Mouse (Mus musculus) small intestine, adult 2 months (tissue): ENCODE data around the gene Olfr1102. TPM values are rescaled to one million over a fixed set of nuclear protein-coding genes. Genes with fewer than 3 reads are reported as not detected.

Experiments used
- H3K27ac ChIP-seq: fragments of 200-500 bp; 2 replicates; pipeline ENCODE4 v1.5.1; 2012; ENCODE audit warnings: low read depth, low read length, control low read depth, inconsistent platforms; ENCODE audit not compliant: insufficient read depth
- H3K27me3 ChIP-seq: fragments of 200-500 bp; 2 replicates; pipeline ENCODE4 v1.6.1; 2012; ENCODE audit warnings: mild to moderate bottlenecking, moderate library complexity, low read length, inconsistent platforms; ENCODE audit not compliant: control insufficient read depth, insufficient read depth
- H3K36me3 ChIP-seq: fragments of 200-500 bp; 2 replicates; pipeline ENCODE4 v1.6.1; 2012; ENCODE audit warnings: mild to moderate bottlenecking, low read length, control low read depth, inconsistent platforms; ENCODE audit not compliant: control insufficient read depth, insufficient read depth
- H3K4me1 ChIP-seq: fragments of 200-500 bp; 2 replicates; pipeline ENCODE4 v1.6.1; 2012; ENCODE audit warnings: low read length, inconsistent platforms, mixed read lengths; ENCODE audit not compliant: control insufficient read depth, insufficient read depth, insufficient read length
- H3K4me3 ChIP-seq: fragments of 200-500 bp; 2 replicates; pipeline ENCODE4 v1.5.1; 2012; ENCODE audit warnings: low read depth, mild to moderate bottlenecking, control low read depth, inconsistent platforms, low read length, moderate library complexity
- CTCF ChIP-seq: fragments of 200-500 bp; IDR thresholded peaks from 2 replicates; pipeline ENCODE4 v1.5.1; 2012; ENCODE audit warnings: low read depth, mild to moderate bottlenecking, control low read depth, inconsistent platforms, low read length, moderate library complexity, mixed read lengths; ENCODE audit not compliant: insufficient replicate concordance, insufficient read length; ENCODE audit errors: extremely low read depth
- POLR2A ChIP-seq: fragments of 200-500 bp; IDR thresholded peaks from 2 replicates; pipeline ENCODE4 v1.6.1; 2012; ENCODE audit warnings: low read depth, mild to moderate bottlenecking, control low read depth, inconsistent platforms, low read length, moderate library complexity
- WGBS: fragments of 180-500 bp; shearing (Covaris S2); methylation state at CpG from one replicate; pipeline ENCODE4 v1.1.7; 2018; 5-methylcytosine and 5-hydroxymethylcytosine counted together
- polyA plus RNA-seq: library from polyadenylated mRNA; depleted of rRNA; stranded (reverse); fragments of >200 nt; gene quantifications from 2 replicates; pipeline ENCODE4 v1.2.3, GENCODE M21; 2012; rRNA removed

Gene Olfr1102
- polyA plus RNA-seq, result not detected in 2 replicates

- Histone ChIP-seq H3K4me3 (no peak within 1 kb of the TSS), H3K4me1 (no peaks in the 10 kb centered on the region), H3K27me3 (no peaks in the 10 kb centered on the region), H3K27ac (no peak within 1 kb of the TSS), H3K36me3 (no peaks in the 10 kb centered on the region)
- TF ChIP-seq CTCF (no peak), POLR2A (no peak)
Measured at GRCm38 (mm10) chr2:86998098-86998497, at the start of gene Olfr1102. TSS of gene Olfr1102 (plus strand) at chr2:86998398.

DNA sequence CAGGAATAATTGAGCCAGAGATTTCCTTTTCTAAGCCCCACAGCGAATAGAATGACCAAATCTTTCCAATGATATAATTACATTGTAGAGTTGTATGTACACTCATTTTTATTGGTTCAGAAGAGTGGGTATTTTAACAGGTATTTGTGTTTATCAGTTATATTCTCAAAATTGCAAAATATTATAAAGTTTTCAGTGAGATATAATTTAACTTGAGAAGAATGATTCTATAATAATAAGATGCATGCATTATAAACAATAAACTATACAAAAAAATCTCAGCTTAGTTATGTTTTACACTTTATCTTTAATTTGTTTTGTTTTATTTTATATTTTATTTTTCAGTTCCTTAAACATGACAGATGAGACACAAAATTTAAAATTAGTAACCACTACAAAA is 37.6 kb upstream of the Olfr1102 start, which contains the start of gene Olfr1099:
Gene Olfr1099 (minus strand): TSS at position 101 of the 400 bp plus-strand sequence.
- Histone ChIP-seq H3K36me3 (no peaks in the 10 kb centered on the region), H3K4me1 (no peaks in the 10 kb centered on the region), H3K27ac (no peak within 1 kb of the TSS), H3K27me3 (no peaks in the 10 kb centered on the region), H3K4me3 (no peak within 1 kb of the TSS)
- 66% methylated on average over 1 of the region's 1 CpGs for WGBS
- no peak for TF ChIP-seq POLR2A
- no peak for TF ChIP-seq CTCF

DNA sequence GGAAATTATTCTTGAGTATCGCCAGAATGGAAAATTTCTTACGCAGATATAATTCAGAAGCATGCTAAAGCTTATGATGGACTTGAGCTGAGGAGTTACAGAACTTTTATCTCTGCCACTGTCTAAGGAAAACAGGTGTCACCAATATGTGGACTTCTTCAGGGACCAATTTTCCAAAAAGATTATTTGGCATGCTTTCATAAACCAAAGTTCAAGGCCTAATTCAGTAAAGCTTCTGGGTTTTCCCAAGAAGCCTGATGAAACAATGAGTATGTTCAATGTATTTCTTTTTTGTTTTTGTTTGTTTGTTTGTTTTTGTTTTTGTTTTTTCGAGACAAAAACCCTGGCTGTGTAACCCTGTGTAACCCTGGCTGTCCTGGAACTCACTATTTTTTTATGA is 18.3 kb upstream of the Olfr1102 start, which contains the start of gene Olfr1100:
Gene Olfr1100 (minus strand): TSS at position 101 of the 400 bp plus-strand sequence.
- TF ChIP-seq CTCF (no peak), POLR2A (no peak)
- Histone ChIP-seq H3K4me3 (no peak within 1 kb of the TSS), H3K27me3 (no peaks in the 10 kb centered on the region), H3K36me3 (no peaks in the 10 kb centered on the region), H3K27ac (no peak within 1 kb of the TSS), H3K4me1 (no peaks in the 10 kb centered on the region)
- WGBS, result 65% methylated on average over 3 of the region's 3 CpGs

DNA sequence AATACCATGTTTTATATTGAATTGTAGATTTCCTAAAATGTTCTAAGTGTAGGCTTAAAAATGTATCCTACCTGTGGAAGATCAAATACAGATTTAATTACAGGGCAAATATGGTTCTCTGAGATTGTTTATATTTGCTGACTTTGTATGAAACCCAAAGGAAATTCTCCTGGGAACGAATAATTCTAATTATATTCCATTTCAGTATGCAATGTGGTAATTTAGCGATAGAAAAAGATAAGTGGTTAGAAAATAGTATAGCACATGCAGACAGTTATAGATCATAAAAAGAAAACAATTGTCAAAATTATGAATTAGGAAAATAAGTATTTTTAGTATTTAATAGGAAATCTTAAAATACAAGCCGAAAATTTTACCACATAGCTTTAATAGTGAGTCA is 7.1 kb upstream of the Olfr1102 start, which contains the start of gene Olfr1101:
Gene Olfr1101 (minus strand): TSS at position 101 of the 400 bp plus-strand sequence.
- no peak within 1 kb of the TSS for H3K4me3 ChIP-seq
- no peak within 1 kb of the TSS for H3K27ac ChIP-seq
- 71% methylated on average over 3 of the region's 3 CpGs for WGBS
- no peaks in the 10 kb centered on the region for H3K4me1 ChIP-seq
- no peaks in the 10 kb centered on the region for H3K27me3 ChIP-seq
- TF ChIP-seq CTCF, result no peak
- no peak for TF ChIP-seq POLR2A
- H3K36me3 ChIP-seq, result no peaks in the 10 kb centered on the region

DNA sequence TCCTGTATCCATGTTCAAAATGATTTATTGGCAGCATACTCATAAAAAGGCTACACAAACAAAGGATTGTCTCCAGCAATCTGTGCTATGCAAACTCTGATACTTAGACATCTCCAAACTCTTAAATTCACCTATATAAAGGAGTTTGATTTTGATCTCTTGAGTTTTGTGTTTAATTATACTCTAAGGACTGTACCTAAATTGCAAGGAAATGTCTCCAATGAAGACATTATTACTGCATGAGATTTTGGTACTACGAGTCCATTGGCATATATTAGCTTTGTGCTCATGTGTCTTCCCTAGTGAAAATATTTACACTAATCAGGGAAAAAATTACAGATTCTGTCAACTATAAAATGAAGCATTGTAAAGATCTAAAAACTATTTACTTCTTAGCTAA is 28.8 kb downstream of the Olfr1102 start, which contains the start of gene Olfr1104:
Gene Olfr1104 (minus strand): TSS at position 101 of the 400 bp plus-strand sequence.
- H3K36me3 ChIP-seq, result no peaks in the 10 kb centered on the region
- no peaks in the 10 kb centered on the region for H3K27me3 ChIP-seq
- WGBS, result 81% methylated on average over 1 of the region's 1 CpGs
- TF ChIP-seq POLR2A (no peak), CTCF (no peak)
- H3K4me3 ChIP-seq, result no peak within 1 kb of the TSS
- no peak within 1 kb of the TSS for H3K27ac ChIP-seq
- H3K4me1 ChIP-seq, result no peaks in the 10 kb centered on the region

DNA sequence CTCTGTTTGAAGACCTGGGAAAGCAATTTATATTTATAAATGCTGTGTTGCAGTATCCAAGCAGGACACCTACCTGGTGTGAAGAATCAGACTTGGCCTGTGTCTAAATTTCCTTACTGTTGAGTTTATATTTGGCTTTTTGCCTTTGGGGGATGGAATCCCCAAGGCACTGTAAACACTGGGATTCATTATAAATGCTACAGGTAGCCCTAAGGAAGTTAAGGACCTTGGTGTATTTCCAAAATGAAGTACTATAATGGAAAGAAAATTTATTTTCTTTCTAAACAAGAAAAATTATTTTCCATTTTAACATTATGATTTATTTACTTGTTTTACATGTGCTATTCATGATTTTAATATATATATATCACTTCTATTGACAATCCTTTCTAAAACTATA is 38.2 kb downstream of the Olfr1102 start, which contains the start of gene Olfr1105:
Gene Olfr1105 (minus strand): TSS at position 101 of the 400 bp plus-strand sequence.
- Histone ChIP-seq H3K27ac (no peak within 1 kb of the TSS), H3K36me3 (no peaks in the 10 kb centered on the region), H3K27me3 (no peaks in the 10 kb centered on the region), H3K4me3 (no peak within 1 kb of the TSS), H3K4me1 (no peaks in the 10 kb centered on the region)
- TF ChIP-seq CTCF, result no peak
- no peak for TF ChIP-seq POLR2A

DNA sequence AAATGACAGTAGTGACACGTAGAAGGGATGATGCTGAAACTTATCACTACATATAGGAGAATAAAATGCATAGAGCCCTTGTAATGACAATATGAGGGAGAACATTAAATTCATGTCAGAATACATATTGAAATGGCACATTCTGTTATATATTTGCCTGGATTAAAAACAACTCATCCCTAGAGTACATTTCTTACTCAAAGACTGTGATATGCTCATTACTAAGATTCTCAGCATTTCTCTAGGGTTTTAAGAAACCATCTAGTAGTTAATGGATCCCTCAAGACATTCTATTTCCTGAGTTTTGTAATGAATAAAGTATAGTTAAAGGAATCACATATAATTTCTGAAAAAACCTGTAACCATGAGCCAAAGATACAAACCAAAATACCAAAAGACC is 54.0 kb downstream of the Olfr1102 start, which contains the start of gene Olfr1106:
Gene Olfr1106 (minus strand): TSS at position 101 of the 400 bp plus-strand sequence.
- no peaks in the 10 kb centered on the region for H3K36me3 ChIP-seq
- TF ChIP-seq CTCF (no peak), POLR2A (no peak)
- no peaks in the 10 kb centered on the region for H3K4me1 ChIP-seq
- no peaks in the 10 kb centered on the region for H3K27me3 ChIP-seq
- no peak within 1 kb of the TSS for H3K27ac ChIP-seq
- no peak within 1 kb of the TSS for H3K4me3 ChIP-seq
- WGBS, result 49% methylated on average over 1 of the region's 1 CpGs

Other genes with a start within 250 kb of the Olfr1102 start
- gene Olfr1090, start 239.4 kb upstream of the Olfr1102 start, polyA plus RNA-seq, result not detected in 2 replicates
- not detected in 2 replicates for gene Olfr1093, start 215.9 kb upstream of the Olfr1102 start, polyA plus RNA-seq
- gene Olfr141, start 188.4 kb upstream of the Olfr1102 start, polyA plus RNA-seq, result not detected in 2 replicates
- gene Olfr1094, start 173.7 kb upstream of the Olfr1102 start, polyA plus RNA-seq, result not detected in 2 replicates
- gene Olfr1095, start 146.7 kb upstream of the Olfr1102 start, polyA plus RNA-seq, result not detected in 2 replicates
- gene Gm13723, start 123.6 kb upstream of the Olfr1102 start, polyA plus RNA-seq, result not detected in 2 replicates
- gene Olfr1097, start 106.2 kb upstream of the Olfr1102 start, polyA plus RNA-seq, result not detected in 2 replicates
- not detected in 2 replicates for gene Olfr1098, start 73.9 kb upstream of the Olfr1102 start, polyA plus RNA-seq
- gene Olfr1099, start 37.7 kb upstream of the Olfr1102 start, polyA plus RNA-seq, result not detected in 2 replicates
- not detected in 2 replicates for gene Olfr1100, start 18.4 kb upstream of the Olfr1102 start, polyA plus RNA-seq
- gene Olfr1101, start 7.2 kb upstream of the Olfr1102 start, polyA plus RNA-seq, result not detected in 2 replicates
- gene Olfr1104, start 28.7 kb downstream of the Olfr1102 start, polyA plus RNA-seq, result not detected in 2 replicates
- not detected in 2 replicates for gene Olfr1105, start 38.1 kb downstream of the Olfr1102 start, polyA plus RNA-seq
- gene Olfr1106, start 53.9 kb downstream of the Olfr1102 start, polyA plus RNA-seq, result not detected in 2 replicates
- gene Olfr1107, start 77.4 kb downstream of the Olfr1102 start, polyA plus RNA-seq, result not detected in 2 replicates
- gene Olfr1109, start 97.6 kb downstream of the Olfr1102 start, polyA plus RNA-seq, result not detected in 2 replicates
- not detected in 2 replicates for gene Olfr259, start 116.2 kb downstream of the Olfr1102 start, polyA plus RNA-seq
- not detected in 2 replicates for gene Olfr1110, start 141.9 kb downstream of the Olfr1102 start, polyA plus RNA-seq
- gene Olfr1111, start 154.2 kb downstream of the Olfr1102 start, polyA plus RNA-seq, result not detected in 2 replicates
- gene Olfr1112, start 189.4 kb downstream of the Olfr1102 start, polyA plus RNA-seq, result not detected in 2 replicates
- gene Olfr1113, start 210.6 kb downstream of the Olfr1102 start, polyA plus RNA-seq, result not detected in 2 replicates
- not detected in 2 replicates for gene Olfr1115, start 249.6 kb downstream of the Olfr1102 start, polyA plus RNA-seq